Mouse (Mus musculus) limb, embryonic 10.5 days (tissue): ENCODE data around the gene Slc4a3. TPM values are rescaled to one million over a fixed set of nuclear protein-coding genes. Genes with fewer than 3 reads are reported as not detected.

Experiments
- DNase-seq: peaks from one replicate; pipeline ENCODE4 v3.0.0-alpha.2; 2017; ENCODE audit warnings: low spot score
- H3K27ac ChIP-seq: fragments of 300-500 bp; sonication (generic); 2 replicates; pipeline ENCODE4 v1.5.1; 2016; ENCODE audit warnings: mild to moderate bottlenecking
- H3K27me3 ChIP-seq: fragments of 300-500 bp; sonication (generic); 2 replicates; pipeline ENCODE4 v1.6.1; 2016; ENCODE audit warnings: low read depth, mild to moderate bottlenecking; ENCODE audit not compliant: poor library complexity, severe bottlenecking
- H3K36me3 ChIP-seq: fragments of 300-500 bp; sonication (generic); 2 replicates; pipeline ENCODE4 v1.6.1; 2016; ENCODE audit warnings: mild to moderate bottlenecking, moderate library complexity
- H3K4me1 ChIP-seq: fragments of 300-500 bp; sonication (generic); 2 replicates; pipeline ENCODE4 v1.6.1; 2016
- H3K4me3 ChIP-seq: fragments of 300-500 bp; sonication (generic); 2 replicates; pipeline ENCODE4 v1.5.1; 2016; ENCODE audit warnings: mild to moderate bottlenecking, moderate library complexity
- H3K9me3 ChIP-seq: fragments of 300-500 bp; sonication (generic); replicated peaks from 2 replicates; pipeline ENCODE4 v1.6.1; 2016; ENCODE audit warnings: mild to moderate bottlenecking
- WGBS: fragments of 180-500 bp; shearing (Covaris S2); methylation state at CpG from one replicate; pipeline ENCODE4 v1.1.7; 2016; 5-methylcytosine and 5-hydroxymethylcytosine counted together
- polyA plus RNA-seq: library from polyadenylated mRNA; unstranded; fragments of >200 nt; fragmentation: Nextera tagmentation; extraction: Ambion mirVana; gene quantifications from 2 replicates; pipeline ENCODE4 v1.2.1, GENCODE M21; 2016

The Slc4a3 gene
- polyA plus RNA-seq, result 13.9 and 18.9 TPM in 2 replicates

DNA sequence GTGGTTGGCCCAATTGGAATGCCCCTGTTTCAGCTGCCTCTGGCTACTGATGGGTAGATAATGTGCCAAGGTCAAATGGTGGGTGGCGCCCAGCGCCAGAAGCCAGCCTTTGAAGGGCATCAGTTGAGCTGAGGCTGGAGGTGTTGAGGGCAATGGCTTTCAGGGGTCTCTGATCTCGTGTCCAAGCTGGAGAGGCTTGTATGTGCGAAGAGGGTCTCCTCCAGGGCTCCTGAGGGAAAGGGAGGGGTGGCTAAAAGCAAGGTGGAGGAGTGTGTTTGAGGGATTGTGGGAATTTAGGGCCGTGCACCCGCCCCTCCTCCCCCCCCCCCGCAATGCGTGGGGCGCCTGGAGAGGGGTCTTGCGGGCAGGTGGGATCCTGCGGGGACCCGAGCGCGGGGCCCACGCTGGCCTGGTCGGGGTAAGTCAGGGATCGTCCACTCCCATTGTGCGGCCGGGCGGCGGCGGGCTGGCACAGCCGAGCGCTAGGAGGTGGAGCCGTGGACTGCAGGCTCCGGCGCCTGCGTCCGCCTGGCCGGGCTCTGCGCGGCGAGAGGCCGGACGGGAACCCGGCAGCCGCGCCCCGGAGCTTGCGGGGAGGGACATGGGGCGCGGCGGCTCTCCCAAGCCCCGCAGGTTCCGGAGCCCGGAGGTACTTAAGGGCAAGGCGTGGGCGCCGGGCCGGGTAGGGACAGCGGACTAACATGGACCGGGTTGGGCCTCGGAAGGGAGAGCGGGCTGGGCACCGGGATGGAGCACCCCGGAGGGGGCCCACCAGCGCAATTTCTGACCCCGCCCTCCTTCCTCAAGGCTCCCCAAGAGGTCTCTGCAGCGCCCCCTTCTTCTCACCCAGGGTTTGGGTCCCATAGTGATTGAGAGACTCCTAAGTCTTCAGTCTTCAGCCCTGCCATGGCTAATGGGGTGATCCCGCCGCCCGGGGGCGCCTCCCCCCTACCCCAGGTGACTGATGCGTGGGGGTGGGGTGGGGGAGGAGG lies at the start of gene Slc4a3:
TSS of gene Slc4a3 (plus strand) at position 302 of the 992 bp plus-strand sequence.
- peak; percentile 80 for DNase-seq
- H3K4me1 ChIP-seq, result peaks cover 28% of the 10 kb centered on the region
- H3K27me3 ChIP-seq, result peaks cover 12% of the 10 kb centered on the region; the same call in 1 of the 2 replicates
- WGBS, result 1% methylated on average over 63 of the region's 64 CpGs
- H3K4me3 ChIP-seq, result peak within 1 kb of the TSS; percentile 84
- no peaks in the 10 kb centered on the region for H3K9me3 ChIP-seq
- H3K36me3 ChIP-seq, result peaks cover 35% of the 10 kb centered on the region
- H3K27ac ChIP-seq, result peak within 1 kb of the TSS; percentile 95

DNA sequence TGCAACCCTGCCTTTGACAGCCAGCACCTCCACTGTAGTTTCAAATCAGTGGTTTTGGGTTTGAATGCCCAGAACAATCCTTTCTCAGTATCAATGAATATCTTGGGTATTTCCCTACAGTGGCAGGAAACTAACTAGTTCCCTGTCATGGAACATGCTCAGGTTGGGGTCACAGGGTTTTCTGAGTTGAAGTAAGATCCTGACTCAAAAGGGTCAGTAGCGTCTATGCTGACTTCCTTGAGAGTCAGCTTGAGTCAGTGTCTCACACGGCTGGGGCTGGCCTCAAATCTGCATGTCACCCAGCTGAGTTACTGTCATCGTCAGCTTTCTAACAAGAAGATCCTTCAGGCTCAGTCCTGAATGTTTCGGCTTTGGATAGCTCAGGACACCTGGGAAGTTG lies 47.2 kb upstream of the Slc4a3 start:
- peaks cover 5% of the 10 kb centered on the region for H3K27me3 ChIP-seq
- WGBS, result 90% methylated on average over 4 of the region's 4 CpGs
- no peaks in the 10 kb centered on the region for H3K9me3 ChIP-seq
- H3K4me3 ChIP-seq, result no peak overlapping the region
- H3K4me1 ChIP-seq, result peaks cover 18% of the 10 kb centered on the region
- H3K36me3 ChIP-seq, result peaks cover 85% of the 10 kb centered on the region
- no peak for DNase-seq
- no peak overlapping the region for H3K27ac ChIP-seq

DNA sequence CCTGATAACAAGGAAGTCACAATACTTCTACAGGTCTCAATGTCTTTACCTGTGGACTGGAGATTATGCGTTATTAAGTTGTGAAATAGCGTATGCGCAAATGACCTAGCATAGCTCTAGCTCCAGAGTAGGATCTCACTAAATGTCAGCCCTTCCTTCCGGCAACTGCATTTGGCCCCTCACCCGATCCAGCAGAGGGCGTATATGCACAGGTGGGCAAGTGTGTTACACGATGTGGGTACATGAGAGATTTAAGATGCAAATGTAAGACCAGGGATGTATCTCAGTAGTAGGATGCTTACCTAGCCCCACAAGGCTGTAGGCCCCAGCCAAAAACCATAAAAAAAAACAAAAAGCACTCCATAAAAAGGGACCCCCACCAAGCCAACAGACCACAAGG lies 46.6 kb upstream of the Slc4a3 start:
- peaks cover 86% of the 10 kb centered on the region for H3K36me3 ChIP-seq

DNA sequence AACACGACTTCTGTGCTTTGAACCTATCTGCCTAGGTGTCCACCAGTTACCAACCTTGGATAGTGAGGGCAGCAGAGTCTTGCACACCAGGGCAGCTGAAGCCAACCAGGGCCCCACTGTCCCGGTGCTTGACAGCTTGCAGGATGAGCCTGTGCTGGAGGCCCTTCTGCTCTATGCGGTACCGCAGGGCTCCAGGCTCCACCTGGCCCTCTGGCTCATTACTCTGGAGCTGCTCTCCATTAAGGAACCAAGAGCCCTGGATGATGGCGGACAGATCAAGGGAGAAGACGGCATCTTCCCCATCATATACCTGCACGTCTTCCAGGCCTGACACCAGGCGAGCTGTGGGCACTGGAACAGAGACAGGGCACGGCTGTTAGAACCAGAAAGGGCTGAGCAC lies 44.2 kb upstream of the Slc4a3 start:
- WGBS, result 97% methylated on average over 9 of the region's 9 CpGs
- Histone ChIP-seq H3K36me3 (peaks cover 71% of the 10 kb centered on the region), H3K9me3 (no peaks in the 10 kb centered on the region)

More for the DNA sequence above, 46.6 kb upstream of the Slc4a3 start:
- Histone ChIP-seq H3K4me3 (no peak overlapping the region), H3K4me1 (peaks cover 24% of the 10 kb centered on the region), H3K9me3 (no peaks in the 10 kb centered on the region), H3K27ac (no peak overlapping the region), H3K27me3 (peaks cover 4% of the 10 kb centered on the region)
- WGBS, result 88% methylated on average over 7 of the region's 7 CpGs
- DNase-seq, result no peak

DNA sequence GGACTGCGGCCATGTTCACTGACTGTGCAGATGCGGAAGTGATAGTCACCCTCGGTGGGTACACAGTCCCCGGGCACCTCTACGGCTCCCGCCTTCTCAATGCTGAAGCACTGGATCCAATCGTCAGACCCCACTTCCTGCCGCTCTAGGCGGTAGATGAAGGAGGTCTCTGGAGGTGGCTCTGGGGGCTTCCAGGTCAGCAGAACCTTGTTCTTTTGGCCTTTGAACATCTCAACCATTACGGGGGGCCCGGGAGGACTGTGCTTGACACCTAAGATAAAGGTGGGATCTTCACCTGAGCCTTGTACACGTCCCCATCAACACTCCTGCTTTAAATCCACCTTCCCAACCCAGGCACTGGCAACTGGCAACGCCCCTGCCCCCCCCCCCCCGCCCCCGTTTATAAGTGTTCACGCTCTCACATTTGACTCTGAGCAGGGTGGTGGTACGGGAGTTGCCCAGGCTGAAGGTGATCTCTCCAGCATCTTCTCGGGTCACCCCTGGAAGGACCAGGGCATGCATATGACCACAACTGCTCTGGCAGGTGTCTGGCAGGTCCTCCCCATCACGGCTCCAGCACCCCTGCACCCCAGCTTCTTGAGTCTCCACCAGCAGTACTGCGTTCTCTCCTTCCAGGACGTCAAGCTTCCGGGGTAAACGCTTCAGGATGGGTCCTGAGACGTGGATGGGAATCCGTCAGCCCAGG lies 43.0 kb upstream of the Slc4a3 start:
- DNase-seq, result no peak
- no peak overlapping the region for H3K27ac ChIP-seq
- H3K27me3 ChIP-seq, result 0 out of 2 replicates have a peak, but pooled peaks cover 9% of the 10 kb centered on the region
- 82% methylated on average over 25 of the region's 25 CpGs for WGBS
- peak overlapping the region; percentile 95; the same call in 1 of the 2 replicates for H3K4me3 ChIP-seq
- no peaks in the 10 kb centered on the region for H3K9me3 ChIP-seq
- H3K4me1 ChIP-seq, result peaks cover 46% of the 10 kb centered on the region
- peaks cover 59% of the 10 kb centered on the region for H3K36me3 ChIP-seq

More for the DNA sequence above, 44.2 kb upstream of the Slc4a3 start:
- Histone ChIP-seq H3K4me1 (peaks cover 36% of the 10 kb centered on the region), H3K4me3 (no peak overlapping the region), H3K27ac (no peak overlapping the region), H3K27me3 (no peaks in the 10 kb centered on the region; the same call in 1 of the 2 replicates)
- no peak for DNase-seq

DNA sequence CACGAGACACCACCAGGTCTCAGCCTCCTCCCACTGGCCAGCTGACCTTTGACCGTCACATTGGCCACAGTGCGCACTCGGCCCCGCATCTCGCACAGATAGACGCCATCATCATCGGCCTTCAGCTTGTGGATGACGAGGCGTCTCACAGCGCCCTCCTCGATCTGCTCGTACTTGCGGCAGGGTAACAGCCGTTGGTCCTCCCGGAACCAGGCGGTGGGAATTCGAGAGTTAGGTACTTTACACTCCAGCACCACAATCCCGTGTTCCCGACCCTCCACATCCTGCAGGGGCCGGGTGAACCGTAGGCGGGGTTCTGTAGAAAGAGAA lies 42.5 kb upstream of the Slc4a3 start:
- H3K4me1 ChIP-seq, result peaks cover 47% of the 10 kb centered on the region

DNA sequence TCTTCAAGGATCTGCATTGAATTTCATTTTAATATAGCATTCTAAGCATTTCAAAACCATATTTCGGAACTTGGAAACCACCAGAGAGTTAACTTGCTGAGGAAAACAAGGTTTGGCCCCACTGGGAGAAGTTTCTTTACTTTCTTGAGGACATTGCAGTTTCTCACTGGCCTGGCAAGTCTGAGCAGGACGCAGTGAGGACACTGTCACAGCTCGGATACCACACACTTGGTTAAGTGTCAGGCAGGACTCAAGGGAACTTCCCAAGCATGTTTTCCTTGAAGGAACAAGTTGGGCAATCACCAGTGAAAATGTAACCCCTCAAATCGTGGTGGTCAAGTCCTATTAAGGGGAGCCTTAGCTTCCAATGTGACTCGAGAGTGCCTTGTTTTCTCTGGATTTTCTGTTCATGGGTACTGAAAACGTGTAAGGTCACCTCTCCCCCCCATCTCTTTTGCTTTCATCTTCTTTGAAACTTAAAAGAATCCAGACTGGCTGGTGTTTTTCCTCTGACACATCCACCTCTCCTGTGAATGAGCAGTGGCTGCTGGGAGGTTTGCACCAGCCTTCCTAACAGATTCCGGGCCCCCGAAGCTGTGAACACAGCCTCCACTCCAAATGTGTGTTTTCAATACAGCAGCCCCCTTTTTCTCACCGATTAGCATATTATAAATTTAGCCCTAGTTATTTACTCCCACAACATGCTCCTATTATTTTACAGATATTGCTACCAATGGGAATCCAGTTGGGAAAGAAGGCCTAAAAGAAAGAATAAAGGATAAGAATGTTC lies 41.6 kb upstream of the Slc4a3 start:
- H3K9me3 ChIP-seq, result no peaks in the 10 kb centered on the region
- peak overlapping the region; percentile 98; the same call in 1 of the 2 replicates for H3K27ac ChIP-seq
- H3K4me1 ChIP-seq, result peaks cover 51% of the 10 kb centered on the region
- 56% methylated on average over 9 of the region's 9 CpGs for WGBS
- DNase-seq, result no peak
- peaks cover 46% of the 10 kb centered on the region for H3K36me3 ChIP-seq
- H3K4me3 ChIP-seq, result peak overlapping the region; percentile 95
- peaks cover 18% of the 10 kb centered on the region for H3K27me3 ChIP-seq

More for the DNA sequence above, 42.5 kb upstream of the Slc4a3 start:
- WGBS, result 66% methylated on average over 23 of the region's 23 CpGs
- H3K9me3 ChIP-seq, result no peaks in the 10 kb centered on the region
- DNase-seq, result no peak
- H3K27me3 ChIP-seq, result peaks cover 11% of the 10 kb centered on the region; the same call in 1 of the 2 replicates
- H3K27ac ChIP-seq, result no peak overlapping the region
- peaks cover 54% of the 10 kb centered on the region for H3K36me3 ChIP-seq
- peak overlapping the region; percentile 95; the same call in 1 of the 2 replicates for H3K4me3 ChIP-seq

DNA sequence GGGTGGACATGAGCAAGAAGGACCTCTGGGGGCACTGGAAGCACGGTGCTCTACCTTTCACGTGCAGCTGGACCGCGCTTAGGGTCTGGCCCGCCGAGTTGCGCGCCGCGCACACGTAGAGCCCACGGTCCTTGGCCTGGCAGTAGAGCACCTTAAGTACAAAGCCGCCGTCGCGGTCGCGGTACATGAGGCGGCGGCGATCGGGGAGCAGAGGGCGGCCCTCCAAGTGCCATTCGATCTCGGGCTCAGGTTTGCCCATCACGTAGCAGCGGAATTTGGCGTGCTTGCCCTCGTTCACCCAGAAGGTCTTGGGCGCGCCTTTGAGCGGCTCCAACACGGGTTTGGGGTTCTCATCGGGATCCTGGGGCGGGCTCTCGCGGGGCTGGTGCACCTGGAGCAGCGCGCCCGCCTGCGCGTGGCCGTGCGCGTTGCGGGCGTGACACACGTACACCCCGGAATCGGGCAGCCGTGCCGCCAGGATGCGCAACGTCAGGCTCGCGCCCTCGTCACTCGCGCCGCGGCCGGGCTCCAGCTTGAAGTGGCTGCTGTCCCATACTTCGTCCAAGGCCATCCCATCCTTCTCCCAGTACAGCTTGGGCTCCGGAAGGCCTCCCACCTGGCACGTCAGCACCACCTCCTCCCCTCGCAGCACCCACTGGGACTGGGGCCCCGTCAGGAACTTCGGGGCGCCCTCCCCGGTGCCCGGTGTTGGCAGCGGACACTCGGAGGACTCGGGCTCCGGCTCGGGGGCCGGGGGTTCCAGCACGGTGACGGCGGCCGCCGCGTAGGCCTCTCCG lies 40.7 kb upstream of the Slc4a3 start:
- no peaks in the 10 kb centered on the region for H3K9me3 ChIP-seq
- peak overlapping the region; percentile 98 for H3K27ac ChIP-seq
- H3K27me3 ChIP-seq, result peaks cover 24% of the 10 kb centered on the region
- WGBS, result under 1% methylated on average over 84 of the region's 84 CpGs
- DNase-seq, result peak; percentile 79
- H3K4me1 ChIP-seq, result peaks cover 58% of the 10 kb centered on the region
- peak overlapping the region; percentile 95 for H3K4me3 ChIP-seq
- peaks cover 37% of the 10 kb centered on the region for H3K36me3 ChIP-seq

DNA sequence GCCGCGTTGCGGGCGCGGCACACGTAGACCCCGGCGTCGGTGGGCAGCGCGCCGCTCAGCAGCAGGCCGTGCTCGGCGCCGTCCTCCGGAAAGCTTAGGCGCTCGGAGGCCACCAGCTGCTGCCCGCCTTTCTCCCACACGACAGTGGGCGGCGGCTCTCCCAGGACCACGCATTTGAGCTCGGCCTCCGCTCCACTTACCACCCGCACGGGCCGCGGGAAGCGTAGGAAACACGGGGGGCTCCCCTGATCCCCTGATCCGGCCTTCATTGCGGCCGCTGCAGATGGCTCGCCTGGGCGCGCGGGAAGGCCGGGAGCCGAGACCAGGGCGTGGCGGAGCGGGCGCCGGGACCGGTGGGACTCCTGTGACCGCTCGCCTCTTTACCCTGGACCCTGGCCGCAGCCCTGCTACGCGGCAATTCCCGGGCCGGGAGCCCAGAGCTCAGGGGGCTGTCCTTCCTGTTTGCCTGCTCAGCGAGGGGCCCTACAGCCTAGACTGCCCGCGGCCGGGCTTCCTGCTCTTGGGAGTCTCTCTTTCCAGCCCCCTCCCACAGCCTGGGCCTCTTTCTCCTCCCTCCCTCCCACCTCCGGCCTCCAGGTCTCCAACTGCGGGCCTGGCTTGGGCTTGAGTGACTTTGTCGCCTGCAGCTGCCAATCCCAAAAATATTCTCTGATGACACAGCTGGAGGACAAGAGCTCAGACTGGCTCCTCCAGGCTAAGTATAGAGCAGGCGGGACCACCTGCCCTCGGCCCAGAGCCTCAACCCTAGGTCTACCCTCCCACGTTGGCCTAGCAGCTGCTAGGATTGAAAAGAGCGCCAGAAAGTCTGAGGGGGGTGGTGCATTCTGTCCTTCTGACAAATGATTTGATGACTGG lies 39.9 kb upstream of the Slc4a3 start, which contains the start of gene Obsl1:
TSS of gene Obsl1 (minus strand) at position 497 of the 876 bp plus-strand sequence.
- under 1% methylated on average over 65 of the region's 65 CpGs for WGBS
- Histone ChIP-seq H3K4me1 (peaks cover 67% of the 10 kb centered on the region), H3K27ac (peak within 1 kb of the TSS; percentile 98), H3K4me3 (peak within 1 kb of the TSS; percentile 95), H3K27me3 (peaks cover 24% of the 10 kb centered on the region), H3K9me3 (no peaks in the 10 kb centered on the region), H3K36me3 (peaks cover 28% of the 10 kb centered on the region)
- peak; percentile 90 for DNase-seq

DNA sequence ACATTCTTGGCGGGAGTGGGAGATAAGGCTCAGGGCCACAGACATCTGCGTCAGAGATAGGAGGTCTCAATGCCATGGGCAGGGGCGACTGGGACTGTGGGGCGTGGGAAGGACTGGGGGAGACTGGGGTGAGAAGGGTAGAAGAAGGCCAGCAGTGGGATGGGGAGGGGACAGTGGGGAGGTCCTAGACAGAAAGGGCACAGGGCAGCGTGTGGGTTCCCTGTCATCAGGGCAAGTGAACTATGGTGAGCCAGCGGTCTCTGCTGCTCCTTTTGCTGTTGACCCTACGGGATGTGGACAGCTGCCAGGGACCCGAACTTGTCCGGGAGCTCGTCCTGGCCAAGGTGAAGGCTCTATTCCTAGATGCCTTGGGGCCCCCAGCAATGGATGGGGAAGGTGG lies 39.1 kb upstream of the Slc4a3 start, which contains the start of gene Inha:
TSS of gene Inha (plus strand) at position 72 of the 400 bp plus-strand sequence.
- no peak for DNase-seq
- H3K27me3 ChIP-seq, result peaks cover 24% of the 10 kb centered on the region
- H3K4me1 ChIP-seq, result peaks cover 75% of the 10 kb centered on the region
- H3K4me3 ChIP-seq, result peak within 1 kb of the TSS; percentile 95
- H3K27ac ChIP-seq, result peak within 1 kb of the TSS; percentile 98
- H3K9me3 ChIP-seq, result no peaks in the 10 kb centered on the region
- WGBS, result 76% methylated on average over 10 of the region's 10 CpGs
- H3K36me3 ChIP-seq, result peaks cover 20% of the 10 kb centered on the region

DNA sequence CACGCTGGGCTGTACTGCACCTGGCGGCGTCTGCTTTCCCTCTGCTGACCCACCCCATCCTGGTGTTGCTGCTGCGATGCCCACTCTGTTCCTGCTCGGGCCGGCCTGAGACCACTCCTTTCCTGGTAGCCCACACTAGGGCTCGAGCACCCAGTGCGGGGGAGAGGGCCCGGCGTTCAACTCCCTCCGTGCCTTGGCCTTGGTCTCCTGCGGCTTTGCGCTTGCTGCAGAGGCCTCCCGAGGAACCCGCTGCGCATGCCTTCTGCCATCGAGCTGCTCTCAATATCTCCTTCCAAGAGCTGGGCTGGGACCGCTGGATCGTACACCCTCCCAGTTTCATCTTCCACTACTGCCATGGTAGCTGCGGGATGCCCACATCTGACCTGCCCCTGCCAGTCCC lies 36.5 kb upstream of the Slc4a3 start:
- Histone ChIP-seq H3K4me1 (peaks cover 66% of the 10 kb centered on the region), H3K27ac (peak overlapping the region; percentile 61; the same call in 1 of the 2 replicates)

More for the DNA sequence above, 36.5 kb upstream of the Slc4a3 start:
- Histone ChIP-seq H3K36me3 (no peaks in the 10 kb centered on the region), H3K27me3 (peaks cover 24% of the 10 kb centered on the region), H3K4me3 (no peak overlapping the region), H3K9me3 (no peaks in the 10 kb centered on the region)
- 54% methylated on average over 20 of the region's 20 CpGs for WGBS
- DNase-seq, result no peak
